Mouse (Mus musculus) testis, adult 2 months (tissue): ENCODE measurements around the gene Arntl.

ENCODE experiments used
- CTCF ChIP-seq: fragments of 200-500 bp; IDR thresholded peaks from 2 replicates; pipeline ENCODE4 v1.5.1; 2012; ENCODE audit warnings: low read depth, mild to moderate bottlenecking, inconsistent platforms, low read length, moderate library complexity; ENCODE audit not compliant: control insufficient read depth, insufficient read depth, insufficient replicate concordance
- POLR2A ChIP-seq: fragments of 200-500 bp; IDR thresholded peaks from 2 replicates; pipeline ENCODE4 v1.6.1; 2012; ENCODE audit warnings: low read depth, mild to moderate bottlenecking, inconsistent platforms, low read length, moderate library complexity; ENCODE audit not compliant: control insufficient read depth

GRCm38 (mm10) chr7:113279246-113279645, 72.0 kb downstream of the Arntl start:
- TF ChIP-seq CTCF (no peak), POLR2A (no peak)
